Mouse (Mus musculus) 3T3-L1 (cell line): ENCODE results near the gene Gpr35.
"Not testable (repeated sequence)": the region's sequence is repeated elsewhere in the genome, so short reads cannot be mapped to it uniquely, and the experiment has no call there.

Source experiments
- DNase-seq: peaks from one replicate; pipeline ENCODE4 v3.0.0-alpha.2; 2015; ENCODE audit warnings: low read depth, low spot score

The Gpr35 gene

GRCm38 (mm10) chr1:92933611-92934010 lies 17.1 kb upstream of the Gpr35 start:
- no peak for DNase-seq

GRCm38 (mm10) chr1:92934182-92934827 lies 16.4 kb upstream of the Gpr35 start, which contains the start of gene Capn10:
Gene Capn10, plus strand, starts transcription at chr1:92934376.
- DNase-seq, result peak; percentile 99

- peak; percentile 59 for DNase-seq
Measured at GRCm38 (mm10) chr1:92935054-92935962, 15.4 kb upstream of the Gpr35 start.

- peak; percentile 62 for DNase-seq
Measured at GRCm38 (mm10) chr1:92935977-92936376, 14.7 kb upstream of the Gpr35 start.

GRCm38 (mm10) chr1:92936467-92936866 lies 14.2 kb upstream of the Gpr35 start:
- DNase-seq, result no peak

- DNase-seq, result no peak
Measured at GRCm38 (mm10) chr1:92937797-92938196, 12.9 kb upstream of the Gpr35 start.

GRCm38 (mm10) chr1:92939746-92940145 lies 10.9 kb upstream of the Gpr35 start:
- DNase-seq, result no peak

- no peak for DNase-seq
Measured at GRCm38 (mm10) chr1:92943219-92943989, 7.3 kb upstream of the Gpr35 start.

- no peak for DNase-seq
Measured at GRCm38 (mm10) chr1:92947966-92948365, 2.7 kb upstream of the Gpr35 start.

- peak; percentile 37 for DNase-seq
Measured at GRCm38 (mm10) chr1:92949426-92949825, 1.2 kb upstream of the Gpr35 start.

GRCm38 (mm10) chr1:92953641-92954040 lies 3.0 kb downstream of the Gpr35 start:
- DNase-seq, result no peak

- peak; percentile 31 for DNase-seq
Measured at GRCm38 (mm10) chr1:92956571-92957335, 6.1 kb downstream of the Gpr35 start.

- peak; percentile 27 for DNase-seq
Measured at GRCm38 (mm10) chr1:92958999-92959398, 8.3 kb downstream of the Gpr35 start.

- DNase-seq, result not testable (repeated sequence)
Measured at GRCm38 (mm10) chr1:92970791-92971190, 20.1 kb downstream of the Gpr35 start.

GRCm38 (mm10) chr1:92971879-92972795 lies 21.5 kb downstream of the Gpr35 start:
- DNase-seq, result peak; percentile 79

GRCm38 (mm10) chr1:92972854-92973253 lies 22.2 kb downstream of the Gpr35 start:
- peak; percentile 81 for DNase-seq

- DNase-seq, result no peak
Measured at GRCm38 (mm10) chr1:92976141-92976566, 25.5 kb downstream of the Gpr35 start.

- DNase-seq, result peak; percentile 68
Measured at GRCm38 (mm10) chr1:92978645-92979044, 28.0 kb downstream of the Gpr35 start.

GRCm38 (mm10) chr1:92979073-92979602 lies 28.5 kb downstream of the Gpr35 start:
- DNase-seq, result no peak
